Mouse (Mus musculus): ENCODE data around the gene Fbxo41. TPM values are rescaled to one million over a fixed set of nuclear protein-coding genes. Genes with fewer than 3 reads are reported as not detected.

Gene Fbxo41
- not detected for polyA plus RNA-seq (2015; fragmentation: Illumina TruSeq; extraction: RNeasy Lipid Tissue Mini Kit (QIAGEN cat#74804); ENCODE audit: insufficient read depth, low read depth, low replicate concordance)

DNA sequence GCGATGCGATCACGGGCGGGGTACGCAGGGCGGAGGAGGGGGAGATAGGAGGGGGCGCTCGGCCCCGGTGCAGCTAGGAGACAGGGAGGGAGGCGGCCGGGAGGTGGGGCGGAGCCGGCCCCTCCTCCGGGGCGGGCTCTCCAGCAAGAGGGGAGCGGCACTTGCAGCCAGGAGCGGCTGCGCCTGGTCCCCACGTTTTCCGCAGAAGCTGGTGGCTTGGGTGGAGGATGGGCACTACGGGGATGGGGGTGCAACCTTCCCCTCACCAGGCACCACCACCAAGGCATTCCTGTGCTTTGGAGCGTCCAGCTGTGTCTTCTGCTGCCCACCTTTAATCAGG, at the start of gene Fbxo41:
Gene Fbxo41, minus strand, starts transcription at position 84 of the 340 bp plus-strand sequence.

GRCm38 (mm10) chr6:85513531-85513910, 10.7 kb upstream of the Fbxo41 start, which contains the start of gene Egr4:
Gene Egr4 (minus strand): TSS chr6:85513589.

GRCm38 (mm10) chr6:85451664-85452410, 51.0 kb downstream of the Fbxo41 start, which contains the start of gene Pradc1:
Gene Pradc1 (minus strand): TSS chr6:85451970.

DNA sequence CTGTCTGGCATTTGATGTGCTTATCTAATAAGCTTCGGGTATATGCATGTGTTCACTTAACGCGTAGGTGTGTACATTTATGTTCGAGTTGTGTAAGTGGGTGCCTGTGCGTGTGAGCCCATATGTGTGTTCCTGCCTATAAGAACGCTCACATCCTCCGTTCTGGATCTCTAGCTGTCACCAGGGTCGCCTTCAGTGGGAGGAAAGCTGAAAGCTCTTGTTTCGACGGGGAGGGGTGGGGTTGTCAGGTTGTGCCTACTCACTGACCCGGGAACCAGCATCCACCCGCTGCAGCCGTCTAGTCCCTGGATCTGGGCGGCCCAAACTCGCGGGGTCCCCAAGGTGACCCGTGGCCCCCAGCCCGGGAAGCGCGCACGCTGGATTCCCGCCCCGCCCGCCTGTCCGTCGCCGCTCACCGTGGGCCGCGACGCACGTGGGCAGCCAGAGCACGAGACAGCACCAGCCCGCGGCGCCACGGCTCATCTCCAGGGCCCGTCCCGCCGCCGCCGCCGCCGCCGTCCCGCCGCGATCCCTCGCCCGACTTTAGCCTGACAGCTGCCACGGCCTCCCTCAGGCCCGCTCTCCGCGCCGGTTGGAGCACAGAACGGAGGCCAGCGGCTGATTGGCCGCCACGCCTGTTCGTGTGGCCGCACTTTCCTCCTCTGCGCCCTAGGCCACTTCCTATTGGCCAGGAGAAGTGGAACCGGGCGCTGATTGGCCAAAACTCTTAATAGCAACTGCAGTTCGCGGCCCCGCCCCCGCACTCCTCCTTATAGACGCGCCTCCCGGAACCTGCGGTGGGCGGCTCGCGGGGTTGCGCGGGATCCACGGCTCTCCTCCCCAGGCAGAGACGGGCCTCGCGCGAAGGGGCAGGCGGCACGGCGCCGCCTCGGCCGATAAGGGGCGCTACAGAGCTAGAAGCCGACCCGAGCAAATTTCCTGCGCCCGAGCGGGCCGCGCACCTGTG, 51.8 kb downstream of the Fbxo41 start, which contains the start of gene Cct7:
Gene Cct7, plus strand, starts transcription at position 818 of the 967 bp plus-strand sequence.

DNA sequence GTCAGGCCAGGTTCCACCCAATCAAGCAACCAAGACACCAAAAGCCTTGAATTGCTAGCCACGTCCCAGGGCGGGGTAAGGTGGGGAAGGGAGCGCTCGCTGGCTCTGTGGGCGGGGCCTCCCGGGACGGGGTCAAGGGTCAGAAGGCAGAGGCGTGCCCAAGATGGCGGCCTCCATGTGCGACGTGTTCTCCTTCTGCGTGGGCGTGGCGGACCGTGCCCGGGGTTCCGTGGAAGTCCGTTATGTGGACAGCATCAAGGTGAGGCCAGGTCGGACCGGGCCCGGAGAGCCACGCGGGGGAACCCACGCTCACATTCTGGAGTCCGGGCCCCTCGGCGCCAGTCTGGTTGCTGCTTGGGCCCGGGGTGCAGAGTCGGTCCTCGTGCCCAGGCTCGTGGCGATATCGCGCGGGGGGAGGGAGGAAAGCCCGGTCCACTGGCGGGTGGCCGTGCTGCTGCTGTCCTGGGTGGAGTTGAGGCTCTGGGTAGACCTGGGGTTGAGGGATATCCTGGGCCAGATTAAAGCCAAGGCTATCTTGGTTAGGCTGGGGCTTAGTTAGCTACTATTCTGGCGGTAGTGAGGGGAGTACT, 70.9 kb downstream of the Fbxo41 start, which contains the start of gene Smyd5:
Gene Smyd5, plus strand, starts transcription at position 148 of the 590 bp plus-strand sequence.

DNA sequence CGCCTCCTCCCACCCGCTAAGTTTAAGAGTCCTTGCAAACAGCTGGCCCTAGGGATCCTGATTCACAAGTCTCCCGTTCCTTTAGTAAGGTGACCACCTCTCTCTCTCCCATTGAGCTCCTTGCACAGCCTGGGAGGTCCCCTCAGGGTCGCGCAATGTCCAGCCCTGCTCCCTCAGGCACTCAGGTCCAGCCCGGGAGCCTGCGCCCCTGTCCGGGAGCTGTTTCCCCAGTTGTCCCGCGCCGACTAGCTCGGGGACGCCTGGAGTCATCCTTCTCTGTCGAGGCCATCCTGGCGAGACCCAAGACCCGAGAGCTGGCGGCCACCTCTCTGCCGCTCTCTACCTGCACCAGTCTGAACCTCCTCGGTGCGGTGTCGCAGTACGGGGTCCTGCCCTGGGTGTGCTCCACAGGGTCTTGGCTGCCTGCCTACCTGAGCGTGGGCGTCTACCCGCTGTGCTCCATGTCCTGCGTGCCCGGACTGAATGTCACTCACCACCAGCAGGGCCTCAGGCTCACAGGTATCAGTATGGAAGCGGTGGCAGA, 78.9 kb downstream of the Fbxo41 start, which contains the start of gene Noto:
Gene Noto, plus strand, starts transcription at position 51 of the 544 bp plus-strand sequence.

Other genes starting within 250 kb of the Fbxo41 start
- gene Sfxn5, start 169.6 kb downstream of the Fbxo41 start, polyA plus RNA-seq (2015; fragmentation: Illumina TruSeq; extraction: RNeasy Lipid Tissue Mini Kit (QIAGEN cat#74804); ENCODE audit: insufficient read depth, low read depth, low replicate concordance), result 2.8 TPM
- gene Rab11fip5, start 128.4 kb downstream of the Fbxo41 start, polyA plus RNA-seq (2015; fragmentation: Illumina TruSeq; extraction: RNeasy Lipid Tissue Mini Kit (QIAGEN cat#74804); ENCODE audit: insufficient read depth, low read depth, low replicate concordance), result 6.9 TPM
- gene Noto, start 79.1 kb downstream of the Fbxo41 start, polyA plus RNA-seq (2015; fragmentation: Illumina TruSeq; extraction: RNeasy Lipid Tissue Mini Kit (QIAGEN cat#74804); ENCODE audit: insufficient read depth, low read depth, low replicate concordance), result not detected
- gene Smyd5, start 71.0 kb downstream of the Fbxo41 start, polyA plus RNA-seq (2015; fragmentation: Illumina TruSeq; extraction: RNeasy Lipid Tissue Mini Kit (QIAGEN cat#74804); ENCODE audit: insufficient read depth, low read depth, low replicate concordance), result 7.6 TPM
- gene Cct7, start 51.5 kb downstream of the Fbxo41 start, polyA plus RNA-seq (2015; fragmentation: Illumina TruSeq; extraction: RNeasy Lipid Tissue Mini Kit (QIAGEN cat#74804); ENCODE audit: insufficient read depth, low read depth, low replicate concordance), result 45.0 TPM
- gene Pradc1, start 51.0 kb downstream of the Fbxo41 start, polyA plus RNA-seq (2015; fragmentation: Illumina TruSeq; extraction: RNeasy Lipid Tissue Mini Kit (QIAGEN cat#74804); ENCODE audit: insufficient read depth, low read depth, low replicate concordance), result 5.8 TPM
- not detected for gene Egr4, start 10.6 kb upstream of the Fbxo41 start, polyA plus RNA-seq (2015; fragmentation: Illumina TruSeq; extraction: RNeasy Lipid Tissue Mini Kit (QIAGEN cat#74804); ENCODE audit: insufficient read depth, low read depth, low replicate concordance)
- 0.61 TPM for gene Alms1, start 84.5 kb upstream of the Fbxo41 start, polyA plus RNA-seq (2015; fragmentation: Illumina TruSeq; extraction: RNeasy Lipid Tissue Mini Kit (QIAGEN cat#74804); ENCODE audit: insufficient read depth, low read depth, low replicate concordance)
- gene Nat8f7, start 210.2 kb upstream of the Fbxo41 start, polyA plus RNA-seq (2015; fragmentation: Illumina TruSeq; extraction: RNeasy Lipid Tissue Mini Kit (QIAGEN cat#74804); ENCODE audit: insufficient read depth, low read depth, low replicate concordance), result not detected

All from pancreas, adult 10 weeks (tissue).